Mouse (Mus musculus): Measurements from ENCODE around the gene Unc93a. TPM values are rescaled to one million over a fixed set of nuclear protein-coding genes. Genes with fewer than 3 reads are reported as not detected.
"Not testable (repeated sequence)": the region's sequence is repeated elsewhere in the genome, so short reads cannot be mapped to it uniquely, and the experiment has no call there.

Unc93a gene
- polyA plus RNA-seq, 1 experiment from 2014 or later: not detected

GRCm38 (mm10) chr17:13124241-13124640, 7.4 kb downstream of the Unc93a start:
- 60% methylated on average over 3 of the region's 3 CpGs for WGBS
- H3K4me1 ChIP-seq: not testable (repeated sequence)

GRCm38 (mm10) chr17:13123308-13124038, 8.1 kb downstream of the Unc93a start:
- not testable (repeated sequence) for DNase-seq (ENCODE audit: low spot score); H3K36me3 ChIP-seq; H3K4me3 ChIP-seq; H3K4me1 ChIP-seq; H3K9me3 ChIP-seq (replicated peaks); H3K27ac ChIP-seq; H3K27me3 ChIP-seq (ENCODE audit: low read depth, poor library complexity, severe bottlenecking)
- WGBS: 76% methylated on average over 2 of the region's 5 CpGs

More at GRCm38 (mm10) chr17:13124241-13124640, 7.4 kb downstream of the Unc93a start:
- H3K36me3 ChIP-seq; H3K9me3 ChIP-seq (replicated peaks); H3K27me3 ChIP-seq (ENCODE audit: low read depth, poor library complexity, severe bottlenecking); H3K4me3 ChIP-seq; H3K27ac ChIP-seq; DNase-seq (ENCODE audit: low spot score): not testable (repeated sequence)

GRCm38 (mm10) chr17:13112504-13113291, 18.9 kb downstream of the Unc93a start:
- not testable (repeated sequence) for H3K4me3 ChIP-seq; DNase-seq (ENCODE audit: low spot score); H3K27ac ChIP-seq; H3K36me3 ChIP-seq; H3K4me1 ChIP-seq; H3K9me3 ChIP-seq (replicated peaks); H3K27me3 ChIP-seq (ENCODE audit: low read depth, poor library complexity, severe bottlenecking)
- WGBS: 70% methylated on average over 3 of the region's 9 CpGs

- not testable (repeated sequence) for H3K36me3 ChIP-seq; H3K4me1 ChIP-seq; H3K27me3 ChIP-seq (ENCODE audit: low read depth, poor library complexity, severe bottlenecking); H3K27ac ChIP-seq; H3K9me3 ChIP-seq (replicated peaks); DNase-seq (ENCODE audit: low spot score); H3K4me3 ChIP-seq
- 87% methylated on average over 5 of the region's 5 CpGs for WGBS
These were observed 25.0 kb downstream of the Unc93a start for GRCm38 (mm10) chr17:13106563-13106962.

- whole genome bisulfite sequencing: 86% methylated on average over 3 of the region's 4 CpGs
- H3K27me3 ChIP-seq (ENCODE audit: low read depth, poor library complexity, severe bottlenecking); H3K27ac ChIP-seq; H3K4me3 ChIP-seq; H3K9me3 ChIP-seq (replicated peaks); H3K4me1 ChIP-seq; DNase-seq (ENCODE audit: low spot score); H3K36me3 ChIP-seq: not testable (repeated sequence)
These were observed 38.6 kb downstream of the Unc93a start for GRCm38 (mm10) chr17:13092960-13093359.

- H3K36me3 ChIP-seq; H3K27ac ChIP-seq; DNase-seq (ENCODE audit: low spot score); H3K27me3 ChIP-seq (ENCODE audit: low read depth, poor library complexity, severe bottlenecking); H3K4me1 ChIP-seq; H3K4me3 ChIP-seq; H3K9me3 ChIP-seq (replicated peaks): not testable (repeated sequence)
- 73% methylated on average over 7 of the region's 8 CpGs for WGBS
These were observed 39.4 kb downstream of the Unc93a start for GRCm38 (mm10) chr17:13092100-13092764.

- H3K9me3 ChIP-seq (replicated peaks); H3K27ac ChIP-seq; H3K4me3 ChIP-seq; H3K4me1 ChIP-seq; H3K27me3 ChIP-seq (ENCODE audit: low read depth, poor library complexity, severe bottlenecking); DNase-seq (ENCODE audit: low spot score); H3K36me3 ChIP-seq: not testable (repeated sequence)
- WGBS: 100% methylated on average over 1 of the region's 1 CpGs
These were observed 40.1 kb downstream of the Unc93a start for GRCm38 (mm10) chr17:13091510-13091909.

GRCm38 (mm10) chr17:13069227-13069626, 62.4 kb downstream of the Unc93a start:
- not testable (repeated sequence) for DNase-seq (ENCODE audit: low spot score); H3K4me3 ChIP-seq; H3K27ac ChIP-seq; H3K27me3 ChIP-seq (ENCODE audit: low read depth, poor library complexity, severe bottlenecking); H3K9me3 ChIP-seq (replicated peaks); H3K36me3 ChIP-seq; H3K4me1 ChIP-seq
- WGBS: 76% methylated on average over 5 of the region's 5 CpGs

GRCm38 (mm10) chr17:13067864-13068385, 63.7 kb downstream of the Unc93a start:
- not testable (repeated sequence) for DNase-seq (ENCODE audit: low spot score); H3K36me3 ChIP-seq; H3K4me3 ChIP-seq; H3K27me3 ChIP-seq (ENCODE audit: low read depth, poor library complexity, severe bottlenecking); H3K4me1 ChIP-seq; H3K9me3 ChIP-seq (replicated peaks); H3K27ac ChIP-seq
- 89% methylated on average over 1 of the region's 4 CpGs for WGBS

- not testable (repeated sequence) for H3K27me3 ChIP-seq (ENCODE audit: low read depth, poor library complexity, severe bottlenecking); H3K27ac ChIP-seq; DNase-seq (ENCODE audit: low spot score); H3K36me3 ChIP-seq; H3K4me3 ChIP-seq; H3K4me1 ChIP-seq; H3K9me3 ChIP-seq (replicated peaks)
- WGBS: 92% methylated on average over 6 of the region's 7 CpGs
These were observed 68.7 kb downstream of the Unc93a start for GRCm38 (mm10) chr17:13062882-13063281.

- 94% methylated on average over 4 of the region's 4 CpGs for WGBS
- H3K9me3 ChIP-seq (replicated peaks); H3K27ac ChIP-seq; H3K4me1 ChIP-seq; H3K36me3 ChIP-seq; DNase-seq (ENCODE audit: low spot score); H3K27me3 ChIP-seq (ENCODE audit: low read depth, poor library complexity, severe bottlenecking); H3K4me3 ChIP-seq: not testable (repeated sequence)
These were observed 70.8 kb downstream of the Unc93a start, which contains the start of gene Tcp10b for GRCm38 (mm10) chr17:13060804-13061203. Gene Tcp10b, plus strand, starts transcription at chr17:13061104.

All from limb, embryonic 10.5 days (tissue).